Mouse (Mus musculus) bone marrow, adult 2 months (tissue): Measurements from ENCODE around the gene Hoxb7.

Experiments used
- CTCF ChIP-seq: fragments of 200-500 bp; IDR thresholded peaks from 2 replicates; pipeline ENCODE4 v1.5.1; 2011; ENCODE audit warnings: low read length, control low read depth; ENCODE audit not compliant: control insufficient read depth, insufficient read depth
- POLR2A ChIP-seq: fragments of 200-500 bp; IDR thresholded peaks from 2 replicates; pipeline ENCODE4 v1.6.1; 2011; ENCODE audit warnings: low read depth, mild to moderate bottlenecking, control low read depth, low read length, borderline replicate concordance; ENCODE audit not compliant: control insufficient read depth

GRCm38 (mm10) chr11:96308763-96309162 lies 22.3 kb downstream of the Hoxb7 start:
- TF ChIP-seq CTCF = no peak
- no peak for TF ChIP-seq POLR2A
